11 mouse cellular contexts compared by ENCODE assay signal in genomic region chr3:86038648-86039047, GRCm38 (mm10). TPM values are rescaled to one million over a fixed set of nuclear protein-coding genes. Genes with fewer than 3 reads are reported as not detected.
DNase-seq lines count a peak whose midpoint lies in the region; ATAC-seq and TF ChIP-seq lines count a peak whose summit lies in the region.
"Had no signal": no experiment of that assay in that cellular context is flagged by ENCODE, and none has a peak within 500 bp of the region (broad histone marks: within the 10 kb centered on the region; RNA-seq: fewer than 3 reads in every experiment).

No protein-coding gene starts in this region.

- TF ChIP-seq EP300 in lung, postnatal 0 days (IDR thresholded peaks at IDR 0.05) = no peak

- peaks cover 12% of the 10 kb centered on the region for H3K4me1 ChIP-seq in hindbrain, embryonic 15.5 days (replicated peaks)
- no peaks in the 10 kb centered on the region for H3K4me1 ChIP-seq in hindbrain, embryonic 11.5 days (replicated peaks; ENCODE audit: control insufficient read depth, insufficient read depth, low read length)
- H3K4me1 ChIP-seq in embryonic facial prominence, embryonic 14.5 days (ENCODE audit: control insufficient read depth, insufficient read depth, low read length) = peaks cover 25% of the 10 kb centered on the region
- peaks cover 10% of the 10 kb centered on the region; the same call in 1 of the 2 replicates for H3K4me1 ChIP-seq in lung, postnatal 0 days (ENCODE audit: insufficient read depth, low read depth, low read length)

- WGBS in hindbrain, embryonic 15.5 days = 59% methylated on average over 3 of the region's 3 CpGs
- WGBS in hindbrain, embryonic 11.5 days = 50% methylated on average over 3 of the region's 3 CpGs
- 18% methylated on average over 3 of the region's 3 CpGs for WGBS in embryonic facial prominence, embryonic 14.5 days
- 30% methylated on average over 3 of the region's 3 CpGs for WGBS in lung, postnatal 0 days

- no peak overlapping the region for H3K4me2 ChIP-seq in hindbrain, embryonic 15.5 days
- H3K4me2 ChIP-seq in hindbrain, embryonic 11.5 days (replicated peaks; ENCODE audit: low read depth, low read length) = no peak overlapping the region
- peak overlapping the region; percentile 32; the same call in 1 of the 2 replicates for H3K4me2 ChIP-seq in embryonic facial prominence, embryonic 14.5 days (ENCODE audit: low read depth, low read length)
- H3K4me2 ChIP-seq in lung, postnatal 0 days (replicated peaks; ENCODE audit: low read depth, low read length) = peak overlapping the region; percentile 20; the same call in 1 of the 2 replicates

- no peak overlapping the region for H3K4me3 ChIP-seq in hindbrain, embryonic 15.5 days
- H3K4me3 ChIP-seq in hindbrain, embryonic 11.5 days (ENCODE audit: low read depth, low read length) = no peak overlapping the region
- no peak overlapping the region for H3K4me3 ChIP-seq in embryonic facial prominence, embryonic 14.5 days (ENCODE audit: low read depth, low read length)
- 0 out of 2 replicates have a peak overlapping the region, but pooled peaks have one; percentile 17 for H3K4me3 ChIP-seq in lung, postnatal 0 days (ENCODE audit: low read depth, low read length)

- no peak for ATAC-seq in hindbrain, embryonic 15.5 days (ENCODE audit: low FRiP score, low read depth)
- no peak for ATAC-seq in hindbrain, embryonic 11.5 days (ENCODE audit: low FRiP score)
- peak; percentile 56 for ATAC-seq in embryonic facial prominence, embryonic 14.5 days (ENCODE audit: low read depth)
- ATAC-seq in lung, postnatal 0 days = peak; percentile 72

- no peaks in the 10 kb centered on the region for H3K27me3 ChIP-seq in hindbrain, embryonic 15.5 days
- H3K27me3 ChIP-seq in hindbrain, embryonic 11.5 days (ENCODE audit: control insufficient read depth, insufficient read depth, low read length) = no peaks in the 10 kb centered on the region
- H3K27me3 ChIP-seq in embryonic facial prominence, embryonic 14.5 days (replicated peaks; ENCODE audit: control insufficient read depth, insufficient read depth, low read length) = no peaks in the 10 kb centered on the region
- no peaks in the 10 kb centered on the region for H3K27me3 ChIP-seq in lung, postnatal 0 days (replicated peaks; ENCODE audit: insufficient read depth, low read length)

- no peak for DNase-seq in hindbrain, embryonic 11.5 days (ENCODE audit: low spot score)
- DNase-seq in embryonic facial prominence, embryonic 14.5 days (ENCODE audit: low spot score) = peak; percentile 85
- DNase-seq in heart, postnatal 14 days = peak; percentile 68 to 70
- DNase-seq in lung, postnatal 0 days (ENCODE audit: low spot score) = peak; percentile 71
- DNase-seq in right cerebral cortex, adult 2 months (ENCODE audit: low spot score in 2 of 2) = no peak
- DNase-seq in spleen, adult 18-20 months = no peak
- DNase-seq in layer of hippocampus, adult 8-10 months (ENCODE audit: low spot score in 2 of 2) = no peak
- DNase-seq: cerebellum, adult 8-10 months; retina, postnatal 1 day had no signal

- no peaks in the 10 kb centered on the region for H3K9me3 ChIP-seq in hindbrain, embryonic 15.5 days
- H3K9me3 ChIP-seq in hindbrain, embryonic 11.5 days (ENCODE audit: control insufficient read depth, low read length) = no peaks in the 10 kb centered on the region
- H3K9me3 ChIP-seq in embryonic facial prominence, embryonic 14.5 days (ENCODE audit: control insufficient read depth, low read length) = 0 out of 2 replicates have a peak, but pooled peaks cover 5% of the 10 kb centered on the region
- no peaks in the 10 kb centered on the region for H3K9me3 ChIP-seq in lung, postnatal 0 days (ENCODE audit: low read length)

- H3K9ac ChIP-seq in hindbrain, embryonic 15.5 days = peak overlapping the region; percentile 10; the same call in 1 of the 2 replicates
- no peak overlapping the region for H3K9ac ChIP-seq in hindbrain, embryonic 11.5 days (ENCODE audit: low read depth, low read length)
- H3K9ac ChIP-seq in embryonic facial prominence, embryonic 14.5 days (ENCODE audit: low read depth, low read length) = peak overlapping the region; percentile 32; the same call in 1 of the 2 replicates
- H3K9ac ChIP-seq in lung, postnatal 0 days (replicated peaks; ENCODE audit: low read depth) = no peak overlapping the region

- H3K36me3 ChIP-seq in hindbrain, embryonic 15.5 days = 0 out of 2 replicates have a peak, but pooled peaks cover 5% of the 10 kb centered on the region
- H3K36me3 ChIP-seq in hindbrain, embryonic 11.5 days (ENCODE audit: control insufficient read depth, insufficient read depth, low read length) = no peaks in the 10 kb centered on the region
- peaks cover 8% of the 10 kb centered on the region; the same call in 1 of the 2 replicates for H3K36me3 ChIP-seq in embryonic facial prominence, embryonic 14.5 days (ENCODE audit: control insufficient read depth, insufficient read depth, low read length)
- H3K36me3 ChIP-seq in lung, postnatal 0 days (ENCODE audit: insufficient read depth, low read length) = no peaks in the 10 kb centered on the region

- no peak for TF ChIP-seq CTCF in lung, postnatal 0 days (IDR thresholded peaks at IDR 0.05)

- intact Hi-C loops in heart, postnatal 14 days (cut with DNase I) = no loop called here

- 0 out of 2 replicates have a peak overlapping the region, but pooled peaks have one; percentile 11 for H3K27ac ChIP-seq in hindbrain, embryonic 15.5 days (replicated peaks)
- no peak overlapping the region for H3K27ac ChIP-seq in hindbrain, embryonic 11.5 days (ENCODE audit: low read depth, low read length)
- H3K27ac ChIP-seq in embryonic facial prominence, embryonic 14.5 days (replicated peaks; ENCODE audit: low read depth, low read length) = peak overlapping the region; percentile 88
- H3K27ac ChIP-seq in lung, postnatal 0 days (ENCODE audit: low read length) = peak overlapping the region; percentile 81

RNA-seq across cellular contexts. Expression of gene Prss48, which starts 36.4 kb away (rescaled TPM):
- not detected in 2 replicates for polyA plus RNA-seq in hindbrain, embryonic 15.5 days (2015; fragmentation: Nextera tagmentation; extraction: Ambion mirVana)
- polyA plus RNA-seq in hindbrain, embryonic 11.5 days (2014; fragmentation: Nextera tagmentation; extraction: Ambion mirVana) = 0.19 TPM in 1 of 2 replicates, not detected in the other
- not detected in 2 replicates for polyA plus RNA-seq in embryonic facial prominence, embryonic 14.5 days (2014; fragmentation: Nextera tagmentation; extraction: Ambion mirVana)
- total RNA-seq in heart, postnatal 14 days (2021) = not detected
- polyA plus RNA-seq in lung, postnatal 0 days (2015; fragmentation: Nextera tagmentation; extraction: Ambion mirVana) = not detected in 2 replicates
- total RNA-seq in layer of hippocampus, adult 8-10 months (2022) = not detected
- total RNA-seq: liver, adult 2 months had no signal
- polyA plus RNA-seq: liver, adult 2 months had no signal

Comparison
In these comparisons a context has a peak if more than half of its experiments do, and no peak if none do; other contexts are left out.
1. H3K9ac ChIP-seq: peak in hindbrain, embryonic 15.5 days (single experiment) and embryonic facial prominence, embryonic 14.5 days (single experiment); none in hindbrain, embryonic 11.5 days (single experiment) and lung, postnatal 0 days (single experiment).
2. ATAC-seq: peak in embryonic facial prominence, embryonic 14.5 days (single experiment) and lung, postnatal 0 days (single experiment); none in hindbrain, embryonic 15.5 days (single experiment) and hindbrain, embryonic 11.5 days (single experiment).
3. H3K4me2 ChIP-seq: peak in embryonic facial prominence, embryonic 14.5 days (single experiment) and lung, postnatal 0 days (single experiment); none in hindbrain, embryonic 15.5 days (single experiment) and hindbrain, embryonic 11.5 days (single experiment).
4. DNase-seq: peak in embryonic facial prominence, embryonic 14.5 days (single experiment), heart, postnatal 14 days (2 of 2) and lung, postnatal 0 days (single experiment); none in hindbrain, embryonic 11.5 days (single experiment), right cerebral cortex, adult 2 months (0 of 2), spleen, adult 18-20 months (0 of 2) and layer of hippocampus, adult 8-10 months (0 of 2).